Mouse (Mus musculus) forebrain, embryonic 12.5 days (tissue): ENCODE results near the gene Fbxl16. TPM values are rescaled to one million over a fixed set of nuclear protein-coding genes. Genes with fewer than 3 reads are reported as not detected.

Experiments
- ATAC-seq: fragments of 200-750 bp; cut with Nextera tagmentation; 2 replicates; pipeline ENCODE4 v1.8.0; 2017; ENCODE audit warnings: moderate TSS enrichment; ENCODE audit not compliant: low FRiP score
- H3K27ac ChIP-seq: fragments of 300-500 bp; sonication (generic); 2 replicates; pipeline ENCODE4 v1.5.1; 2016; ENCODE audit warnings: mild to moderate bottlenecking
- H3K27me3 ChIP-seq: fragments of 300-500 bp; sonication (generic); 2 replicates; pipeline ENCODE4 v1.6.1; 2016; ENCODE audit warnings: mild to moderate bottlenecking
- H3K36me3 ChIP-seq: fragments of 300-500 bp; sonication (generic); replicated peaks from 2 replicates; pipeline ENCODE4 v1.6.1; 2016; ENCODE audit warnings: mild to moderate bottlenecking
- H3K4me1 ChIP-seq: fragments of 300-500 bp; sonication (generic); 2 replicates; pipeline ENCODE4 v1.6.1; 2016
- H3K4me2 ChIP-seq: fragments of 300-500 bp; sonication (generic); 2 replicates; pipeline ENCODE4 v1.6.1; 2016; ENCODE audit warnings: mild to moderate bottlenecking, moderate library complexity
- H3K4me3 ChIP-seq: fragments of 300-500 bp; sonication (generic); replicated peaks from 2 replicates; pipeline ENCODE4 v1.5.1; 2016; ENCODE audit warnings: mild to moderate bottlenecking
- H3K9ac ChIP-seq: fragments of 300-500 bp; sonication (generic); 2 replicates; pipeline ENCODE4 v1.6.1; 2016; ENCODE audit warnings: mild to moderate bottlenecking
- H3K9me3 ChIP-seq: fragments of 300-500 bp; sonication (generic); 2 replicates; pipeline ENCODE4 v1.6.1; 2016
- WGBS: fragments of 180-500 bp; shearing (Covaris S2); methylation state at CpG from one replicate; pipeline ENCODE4 v1.1.7; 2016; 5-methylcytosine and 5-hydroxymethylcytosine counted together
- polyA plus RNA-seq: library from polyadenylated mRNA; unstranded; fragments of >200 nt; fragmentation: Nextera tagmentation; extraction: Ambion mirVana; gene quantifications from 2 replicates; pipeline ENCODE4 v1.2.1, GENCODE M21; 2016

Gene Fbxl16
- polyA plus RNA-seq, 1 experiment from 2014 or later = 21.0 TPM

DNA sequence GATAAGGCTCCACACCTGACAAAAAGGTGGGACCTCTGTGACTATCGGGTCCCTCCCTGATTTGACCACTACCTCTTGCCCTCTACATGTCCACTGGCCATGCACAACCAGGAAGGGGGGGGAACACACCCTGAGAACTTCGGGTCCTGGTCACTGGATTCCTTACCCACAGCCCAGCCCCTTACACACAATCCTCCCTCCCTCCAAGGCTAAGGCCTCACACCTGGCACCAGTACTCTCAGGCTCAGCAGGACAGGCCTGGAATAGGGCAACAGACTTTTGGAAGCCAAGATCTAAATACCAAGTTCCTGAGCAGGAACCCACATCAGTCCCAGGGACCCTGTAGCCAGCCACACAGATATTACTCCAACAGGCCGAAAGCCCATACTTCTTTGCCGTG is 30.0 kb downstream of the Fbxl16 start:
- no peaks in the 10 kb centered on the region for H3K9me3 ChIP-seq
- 83% methylated on average over 4 of the region's 4 CpGs for WGBS
- no peak overlapping the region for H3K4me2 ChIP-seq
- no peak overlapping the region for H3K4me3 ChIP-seq
- no peak overlapping the region for H3K9ac ChIP-seq
- H3K36me3 ChIP-seq = peaks cover 58% of the 10 kb centered on the region
- peaks cover 57% of the 10 kb centered on the region for H3K4me1 ChIP-seq
- ATAC-seq = no peak
- no peak overlapping the region for H3K27ac ChIP-seq
- H3K27me3 ChIP-seq = no peaks in the 10 kb centered on the region

DNA sequence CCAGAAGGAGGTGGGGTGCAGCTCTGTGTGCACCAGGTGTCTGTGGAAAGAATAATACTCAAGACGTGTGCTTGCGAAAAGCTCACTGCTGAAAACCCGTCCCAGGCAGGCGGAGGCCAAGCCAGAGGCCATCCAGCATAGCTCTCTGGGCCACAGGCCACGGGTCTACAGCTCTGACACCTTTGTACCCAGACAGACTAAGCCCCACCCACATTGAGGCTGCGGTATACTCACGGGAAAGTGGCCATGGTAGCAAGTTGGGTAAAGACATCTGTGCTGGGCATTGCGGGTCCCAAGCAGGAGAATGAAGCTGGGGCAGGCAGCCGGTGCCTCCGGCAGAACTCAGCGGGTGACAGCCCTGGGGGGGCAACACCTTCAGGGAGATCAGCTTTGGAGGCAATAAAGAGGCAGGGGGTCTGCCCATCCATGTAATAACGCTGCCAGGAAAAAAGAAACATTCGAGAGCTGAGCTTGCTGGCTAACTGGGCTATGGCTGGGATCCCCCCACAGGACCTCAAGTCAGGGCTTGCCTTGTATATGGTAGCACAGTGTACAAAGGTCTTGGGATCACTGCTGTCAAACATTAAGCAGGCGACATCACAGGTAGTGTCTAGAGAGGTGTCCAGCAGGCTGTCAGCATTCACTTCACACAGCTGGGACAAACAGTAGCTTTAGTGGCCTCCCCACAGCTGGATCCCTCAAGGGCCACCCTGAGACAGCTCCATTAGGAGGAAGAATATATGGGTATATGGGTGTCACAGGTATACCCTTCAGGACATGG is 30.8 kb downstream of the Fbxl16 start:
- no peaks in the 10 kb centered on the region for H3K9me3 ChIP-seq
- 89% methylated on average over 14 of the region's 14 CpGs for WGBS
- peaks cover 52% of the 10 kb centered on the region for H3K4me1 ChIP-seq
- peaks cover 57% of the 10 kb centered on the region for H3K36me3 ChIP-seq
- no peak overlapping the region for H3K4me3 ChIP-seq
- no peak for ATAC-seq
- H3K27me3 ChIP-seq = no peaks in the 10 kb centered on the region
- H3K4me2 ChIP-seq = no peak overlapping the region
- H3K27ac ChIP-seq = no peak overlapping the region
- no peak overlapping the region for H3K9ac ChIP-seq

DNA sequence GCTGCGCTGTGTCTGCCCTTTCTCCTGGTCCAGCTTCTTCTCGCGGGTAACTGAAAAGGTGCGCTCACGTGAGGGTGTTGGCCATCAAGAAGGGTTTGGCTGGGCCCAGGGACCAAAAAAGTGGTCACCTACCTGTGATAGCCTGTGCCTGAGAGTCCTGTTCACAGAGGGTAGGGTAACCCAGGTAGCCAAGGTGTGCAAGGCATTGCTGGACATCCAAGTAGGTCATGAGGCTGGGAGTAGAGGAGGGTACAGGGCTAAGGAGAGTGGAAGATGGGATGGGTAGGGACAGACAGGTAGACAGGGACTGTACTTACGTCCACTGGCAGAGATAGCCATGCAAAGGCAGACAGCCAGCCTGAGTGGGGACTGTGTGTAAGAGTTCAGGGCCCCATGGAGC is 31.6 kb downstream of the Fbxl16 start:
- H3K4me3 ChIP-seq = no peak overlapping the region
- no peaks in the 10 kb centered on the region for H3K27me3 ChIP-seq
- ATAC-seq = no peak
- 95% methylated on average over 6 of the region's 6 CpGs for WGBS
- peaks cover 48% of the 10 kb centered on the region for H3K4me1 ChIP-seq
- H3K36me3 ChIP-seq = peaks cover 51% of the 10 kb centered on the region
- no peak overlapping the region for H3K9ac ChIP-seq
- H3K27ac ChIP-seq = no peak overlapping the region
- H3K9me3 ChIP-seq = no peaks in the 10 kb centered on the region
- no peak overlapping the region for H3K4me2 ChIP-seq

DNA sequence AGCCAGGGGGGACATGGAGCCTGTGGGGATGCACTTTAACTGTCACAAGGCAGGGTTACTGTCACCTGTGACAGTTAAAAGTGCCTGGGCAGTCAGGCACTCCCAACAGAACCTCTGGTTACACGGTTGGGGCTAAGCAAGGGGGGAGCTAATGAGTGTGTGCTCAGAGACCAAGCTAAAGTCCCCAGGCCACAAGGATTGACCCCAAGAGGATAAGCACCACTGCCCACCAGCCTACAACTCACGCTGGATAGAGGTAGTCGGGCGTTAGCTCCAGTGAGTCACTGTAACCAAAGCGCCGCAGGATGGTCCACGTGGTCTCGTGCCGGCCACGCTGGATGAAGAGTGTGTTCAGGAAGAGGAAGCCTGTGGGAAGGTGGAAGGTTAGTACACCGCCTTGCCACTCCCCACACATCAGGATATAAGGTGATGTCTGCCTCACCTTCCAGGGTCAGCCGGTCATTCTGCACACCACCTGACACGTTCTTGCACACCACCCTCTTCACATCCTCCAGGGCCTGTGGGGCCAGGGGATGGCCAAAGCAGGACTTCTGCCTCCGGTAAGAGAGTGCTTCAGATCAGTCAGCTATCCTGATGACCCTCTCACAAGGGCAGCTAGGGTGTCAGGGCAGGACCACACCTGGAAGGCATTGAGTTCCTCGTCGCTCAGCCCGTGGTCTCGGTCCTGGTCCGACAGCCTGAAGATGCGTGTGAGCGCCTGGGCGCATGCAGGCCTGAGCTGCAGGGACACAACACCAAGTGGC is 32.4 kb downstream of the Fbxl16 start, which contains the start of gene Gm20683:
TSS of gene Gm20683 (minus strand) at position 647 of the 764 bp plus-strand sequence.
- WGBS = 94% methylated on average over 22 of the region's 22 CpGs
- Histone ChIP-seq H3K4me2 (no peak within 1 kb of the TSS), H3K27ac (no peak within 1 kb of the TSS), H3K4me3 (no peak within 1 kb of the TSS), H3K9ac (no peak within 1 kb of the TSS), H3K36me3 (peaks cover 59% of the 10 kb centered on the region), H3K9me3 (no peaks in the 10 kb centered on the region), H3K27me3 (no peaks in the 10 kb centered on the region), H3K4me1 (peaks cover 40% of the 10 kb centered on the region)
- ATAC-seq = no peak

DNA sequence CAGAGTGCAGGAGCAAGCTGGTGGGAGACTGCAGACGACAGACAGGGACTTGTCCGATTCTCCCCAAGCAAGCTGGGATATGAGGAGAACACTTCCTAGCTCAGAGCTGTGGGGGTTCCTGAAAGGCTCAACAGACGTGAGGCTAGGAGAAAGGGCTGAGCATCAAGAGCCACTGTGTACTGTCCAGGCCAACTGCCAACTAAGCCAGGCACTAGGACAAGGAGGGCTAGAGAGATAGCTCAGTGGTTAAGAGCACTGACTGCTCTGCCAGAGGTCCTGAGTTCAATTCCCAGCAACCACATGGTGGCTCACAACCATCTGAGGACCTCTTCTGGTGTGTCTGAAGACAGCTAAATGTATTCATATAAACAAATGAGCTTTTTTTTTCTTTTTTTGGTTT is 33.6 kb downstream of the Fbxl16 start:
- peaks cover 28% of the 10 kb centered on the region for H3K4me1 ChIP-seq
- H3K4me2 ChIP-seq = no peak overlapping the region
- H3K27me3 ChIP-seq = no peaks in the 10 kb centered on the region
- H3K4me3 ChIP-seq = no peak overlapping the region
- no peak overlapping the region for H3K9ac ChIP-seq
- no peaks in the 10 kb centered on the region for H3K9me3 ChIP-seq
- 90% methylated on average over 3 of the region's 3 CpGs for WGBS
- H3K27ac ChIP-seq = no peak overlapping the region
- H3K36me3 ChIP-seq = peaks cover 66% of the 10 kb centered on the region
- ATAC-seq = no peak

DNA sequence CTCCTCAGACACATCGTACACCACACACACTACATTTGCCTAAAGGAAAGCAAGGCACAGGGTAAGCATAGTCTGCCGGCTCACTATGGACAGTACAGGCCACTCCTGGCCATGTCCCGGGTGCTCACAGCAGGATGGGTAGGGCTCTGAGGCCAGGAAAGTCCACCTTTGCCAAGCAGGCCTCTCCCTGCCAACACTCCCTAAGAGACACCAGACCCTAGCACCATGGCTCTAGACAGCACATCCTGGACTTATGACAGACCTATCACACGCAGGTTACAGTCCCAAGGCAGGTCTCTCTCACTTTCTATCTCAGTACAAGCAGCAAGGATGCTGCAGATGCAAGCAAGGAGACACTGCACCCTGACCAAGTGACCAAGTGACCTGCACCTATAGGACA is 34.2 kb downstream of the Fbxl16 start:
- Histone ChIP-seq H3K4me2 (peak overlapping the region; percentile 93), H3K4me1 (peaks cover 22% of the 10 kb centered on the region), H3K4me3 (peak overlapping the region; percentile 93), H3K9me3 (no peaks in the 10 kb centered on the region), H3K9ac (peak overlapping the region; percentile 80), H3K27ac (no peak overlapping the region), H3K36me3 (peaks cover 67% of the 10 kb centered on the region), H3K27me3 (no peaks in the 10 kb centered on the region)
- WGBS = 94% methylated on average over 4 of the region's 4 CpGs
- no peak for ATAC-seq

DNA sequence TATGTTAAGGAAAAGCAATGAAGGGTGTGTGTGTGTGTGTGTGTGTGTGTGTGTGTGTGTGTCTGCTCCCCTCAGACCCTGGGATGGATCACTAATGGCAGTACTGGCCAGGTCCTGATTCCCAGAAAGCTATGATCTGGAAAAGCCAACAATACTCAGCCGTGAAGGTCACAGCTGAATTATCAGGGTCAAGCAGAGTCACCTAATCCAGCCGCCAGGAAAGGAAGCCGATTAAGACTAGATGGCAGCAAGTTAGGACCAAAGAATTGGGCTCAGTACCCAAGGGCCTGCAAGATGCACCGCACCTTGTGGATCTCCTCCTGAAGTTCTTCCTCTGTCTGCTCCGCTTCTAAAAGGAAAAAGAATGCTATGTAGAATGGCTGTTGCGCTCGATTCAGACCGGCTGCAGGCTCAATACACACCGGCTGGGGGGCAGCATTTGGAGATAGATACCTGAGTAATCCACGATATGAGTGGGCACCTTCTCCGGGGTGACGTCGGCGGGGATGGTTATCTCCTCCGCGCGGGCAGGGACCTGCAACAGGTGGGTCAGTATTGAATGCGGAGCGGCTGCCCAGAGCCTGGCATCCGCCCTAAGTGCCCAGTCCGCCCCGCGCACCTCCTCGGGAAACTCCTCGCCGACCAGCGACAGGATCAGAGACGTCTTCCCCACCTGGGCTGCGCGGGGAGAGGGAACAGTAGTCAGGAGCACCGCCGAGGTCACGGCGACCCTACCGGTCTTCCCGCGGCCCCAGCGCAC is 34.9 kb downstream of the Fbxl16 start:
- Histone ChIP-seq H3K9ac (peak overlapping the region; percentile 80), H3K4me1 (peaks cover 19% of the 10 kb centered on the region), H3K9me3 (no peaks in the 10 kb centered on the region), H3K36me3 (peaks cover 68% of the 10 kb centered on the region), H3K27ac (peak overlapping the region; percentile 80), H3K27me3 (no peaks in the 10 kb centered on the region), H3K4me2 (peak overlapping the region; percentile 93), H3K4me3 (peak overlapping the region; percentile 93)
- peak; percentile 40; the same call in 1 of the 2 replicates for ATAC-seq
- WGBS = 4% methylated on average over 38 of the region's 38 CpGs

DNA sequence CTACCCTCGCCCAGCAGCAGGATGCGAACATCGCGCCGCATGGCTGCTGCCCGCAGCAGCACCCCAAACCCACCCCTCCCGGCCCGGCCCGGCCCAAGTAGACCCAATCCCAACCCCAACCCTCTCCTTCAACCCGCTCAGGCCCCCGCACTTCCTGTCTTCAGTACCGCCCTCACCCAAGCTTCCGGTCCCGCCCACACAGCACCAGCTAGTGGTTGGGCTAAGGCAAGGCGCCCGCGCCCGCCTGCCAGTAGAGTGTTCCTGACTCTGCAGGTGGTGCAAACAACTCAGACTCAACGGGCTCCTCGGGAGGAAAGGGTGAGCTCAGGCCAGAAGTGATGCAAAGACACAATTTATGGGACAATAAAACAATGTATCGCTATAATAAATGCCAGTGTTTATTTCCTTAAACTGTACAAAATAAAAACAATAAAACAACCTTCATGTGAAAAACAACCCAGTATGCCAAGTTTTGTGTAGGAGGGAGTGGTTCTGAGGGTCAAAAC is 35.6 kb downstream of the Fbxl16 start, which contains the start of gene Rhot2:
TSS of gene Rhot2 (minus strand) at position 456 of the 506 bp plus-strand sequence.
- H3K4me1 ChIP-seq = peaks cover 19% of the 10 kb centered on the region
- H3K4me3 ChIP-seq = peak within 1 kb of the TSS; percentile 93
- peak within 1 kb of the TSS; percentile 80 for H3K9ac ChIP-seq
- H3K4me2 ChIP-seq = peak within 1 kb of the TSS; percentile 93
- ATAC-seq = peak; percentile 96
- WGBS = under 1% methylated on average over 21 of the region's 21 CpGs
- no peaks in the 10 kb centered on the region for H3K27me3 ChIP-seq
- peaks cover 68% of the 10 kb centered on the region for H3K36me3 ChIP-seq
- peak within 1 kb of the TSS; percentile 80 for H3K27ac ChIP-seq
- no peaks in the 10 kb centered on the region for H3K9me3 ChIP-seq

DNA sequence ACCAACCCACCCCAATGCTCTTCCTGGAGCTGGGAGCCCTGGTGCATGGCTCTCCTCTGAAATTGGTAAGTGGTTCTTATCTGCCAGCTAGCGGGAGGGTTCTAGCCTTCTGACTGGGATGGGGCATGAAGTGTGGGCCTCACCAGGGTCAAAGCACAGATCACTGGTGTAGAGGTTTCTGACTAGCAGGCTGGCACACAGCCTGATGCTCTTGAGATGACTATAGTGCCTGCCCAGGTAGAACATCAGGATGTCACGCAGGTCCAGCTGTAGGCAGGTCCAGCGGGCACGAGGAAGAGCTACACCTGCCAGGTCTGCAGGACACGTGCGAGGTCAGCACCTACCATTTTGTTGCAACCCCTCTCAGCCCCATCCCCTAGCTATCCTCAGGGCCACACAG is 51.3 kb downstream of the Fbxl16 start:
- no peaks in the 10 kb centered on the region for H3K27me3 ChIP-seq
- H3K4me3 ChIP-seq = peak overlapping the region; percentile 74
- peak overlapping the region; percentile 75 for H3K4me2 ChIP-seq
- 92% methylated on average over 6 of the region's 6 CpGs for WGBS
- H3K36me3 ChIP-seq = peaks cover 7% of the 10 kb centered on the region
- ATAC-seq = no peak
- peak overlapping the region; percentile 76 for H3K9ac ChIP-seq
- peaks cover 24% of the 10 kb centered on the region for H3K4me1 ChIP-seq
- H3K9me3 ChIP-seq = no peaks in the 10 kb centered on the region
- no peak overlapping the region for H3K27ac ChIP-seq

DNA sequence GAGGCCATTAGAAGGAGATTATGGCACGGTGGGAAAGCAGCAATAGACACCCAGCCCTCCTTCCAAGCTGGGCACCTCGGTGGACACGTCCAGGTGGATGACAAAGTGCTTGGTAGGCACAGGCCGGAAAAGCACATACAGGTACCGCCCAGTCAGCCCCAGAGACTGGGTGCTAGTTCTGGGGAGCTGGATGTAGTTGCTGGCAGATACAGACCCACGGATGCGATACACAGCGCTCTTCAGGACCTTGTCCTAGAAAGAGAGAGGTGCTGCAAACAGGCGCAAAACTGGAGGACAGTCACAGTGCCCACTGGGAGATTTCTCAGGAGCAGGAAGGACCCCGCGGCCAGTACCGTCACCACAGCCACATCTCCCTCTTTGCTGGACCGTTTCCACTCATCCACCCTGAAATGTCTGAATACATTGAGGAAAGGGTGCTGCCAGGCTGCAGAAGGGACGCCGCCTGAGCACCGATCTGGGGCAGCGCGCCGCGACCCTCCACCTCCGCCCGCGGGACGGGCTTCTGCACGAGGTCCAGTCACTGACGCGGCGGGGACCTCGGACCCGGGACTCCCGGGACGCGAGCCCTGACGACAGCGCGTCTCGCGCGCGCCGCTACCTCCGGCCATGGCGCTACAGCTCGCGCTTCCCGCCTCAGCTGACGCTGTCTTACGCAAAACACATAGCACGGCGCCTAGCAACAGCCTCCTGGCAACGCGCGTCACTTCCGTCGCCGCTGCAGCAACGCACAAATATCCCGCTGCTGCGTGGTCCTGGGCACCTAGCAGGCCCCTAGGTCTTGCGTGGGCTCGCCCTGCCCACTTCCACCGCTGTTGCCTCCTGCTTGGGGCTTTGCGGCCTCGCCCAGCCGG is 52.2 kb downstream of the Fbxl16 start, which contains the start of gene Wdr90:
TSS of gene Wdr90 (minus strand) at position 670 of the 872 bp plus-strand sequence.
- Histone ChIP-seq H3K27me3 (no peaks in the 10 kb centered on the region), H3K27ac (peak within 1 kb of the TSS; percentile 85), H3K36me3 (no peaks in the 10 kb centered on the region), H3K4me2 (peak within 1 kb of the TSS; percentile 75), H3K4me3 (peak within 1 kb of the TSS; percentile 74), H3K9me3 (no peaks in the 10 kb centered on the region), H3K4me1 (peaks cover 24% of the 10 kb centered on the region), H3K9ac (peak within 1 kb of the TSS; percentile 76)
- peak; percentile 94 for ATAC-seq
- 3% methylated on average over 65 of the region's 65 CpGs for WGBS
